Mouse (Mus musculus): Measurements from ENCODE around the gene Eml5. TPM values are rescaled to one million over a fixed set of nuclear protein-coding genes. Genes with fewer than 3 reads are reported as not detected.

Gene Eml5
- polyA plus RNA-seq, 1 experiment: 0.32 TPM

GRCm38 (mm10) chr12:98759700-98760099 is 141.6 kb downstream of the Eml5 start:
- 92% methylated on average over 6 of the region's 6 CpGs for WGBS
- Histone ChIP-seq H3K36me3 (ENCODE audit: control insufficient read depth, insufficient read depth, low read length) (peaks cover 52% of the 10 kb centered on the region), H3K27me3 (ENCODE audit: control insufficient read depth, insufficient read depth, low read length) (no peaks in the 10 kb centered on the region)

GRCm38 (mm10) chr12:98757636-98758035 is 143.6 kb downstream of the Eml5 start:
- H3K36me3 ChIP-seq (ENCODE audit: control insufficient read depth, insufficient read depth, low read length): peaks cover 53% of the 10 kb centered on the region
- no peak for TF ChIP-seq POLR2A (IDR thresholded peaks at IDR 0.05; ENCODE audit: low read depth, low read length)
- no peak for TF ChIP-seq CTCF (IDR thresholded peaks at IDR 0.05; ENCODE audit: extremely low read depth, insufficient read length, insufficient replicate concordance, low read depth, low read length)
- 84% methylated on average over 6 of the region's 6 CpGs for WGBS

More at GRCm38 (mm10) chr12:98759700-98760099, 141.6 kb downstream of the Eml5 start:
- no peaks in the 10 kb centered on the region for H3K4me1 ChIP-seq (ENCODE audit: control insufficient read depth, insufficient read depth, insufficient read length, low read length)
- H3K4me3 ChIP-seq (ENCODE audit: low read depth, low read length): no peak overlapping the region
- TF ChIP-seq POLR2A (IDR thresholded peaks at IDR 0.05; ENCODE audit: low read depth, low read length): no peak
- no peak for TF ChIP-seq CTCF (IDR thresholded peaks at IDR 0.05; ENCODE audit: extremely low read depth, insufficient read length, insufficient replicate concordance, low read depth, low read length)
- H3K27ac ChIP-seq (ENCODE audit: insufficient read depth, low read depth, low read length): no peak overlapping the region

DNA sequence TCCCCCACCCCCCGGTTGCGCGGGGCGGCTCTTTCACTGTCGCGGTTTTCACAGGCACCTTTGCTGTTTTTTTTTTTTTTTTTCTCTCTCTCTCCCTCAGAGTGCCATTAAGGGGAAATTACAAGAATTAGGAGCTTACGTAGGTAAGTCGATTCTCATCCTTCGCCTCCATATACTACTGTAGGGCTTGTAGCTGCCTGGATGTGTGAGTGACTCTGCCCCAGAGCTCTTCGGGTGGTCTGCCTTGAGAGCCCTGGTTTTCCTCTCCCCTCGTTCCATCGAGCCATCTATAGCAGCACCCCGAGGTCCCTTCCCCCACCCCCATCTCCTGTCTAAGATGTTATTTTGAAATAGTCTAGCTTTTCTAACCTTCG is 153.9 kb downstream of the Eml5 start:
- 0 out of 2 replicates have a peak overlapping the region, but pooled peaks have one; percentile 48 for H3K27ac ChIP-seq (ENCODE audit: insufficient read depth, low read depth, low read length)
- peaks cover 2% of the 10 kb centered on the region; the same call in 1 of the 2 replicates for H3K36me3 ChIP-seq (ENCODE audit: control insufficient read depth, insufficient read depth, low read length)
- TF ChIP-seq CTCF (IDR thresholded peaks at IDR 0.05; ENCODE audit: extremely low read depth, insufficient read length, insufficient replicate concordance, low read depth, low read length) (no peak), POLR2A (IDR thresholded peaks at IDR 0.05; ENCODE audit: low read depth, low read length) (no peak)
- H3K27me3 ChIP-seq (ENCODE audit: control insufficient read depth, insufficient read depth, low read length): no peaks in the 10 kb centered on the region
- peak overlapping the region; percentile 86 for H3K4me3 ChIP-seq (ENCODE audit: low read depth, low read length)
- H3K4me1 ChIP-seq (ENCODE audit: control insufficient read depth, insufficient read depth, insufficient read length, low read length): no peaks in the 10 kb centered on the region
- under 1% methylated on average over 14 of the region's 14 CpGs for WGBS

More at GRCm38 (mm10) chr12:98757636-98758035, 143.6 kb downstream of the Eml5 start:
- Histone ChIP-seq H3K4me1 (ENCODE audit: control insufficient read depth, insufficient read depth, insufficient read length, low read length) (no peaks in the 10 kb centered on the region), H3K4me3 (ENCODE audit: low read depth, low read length) (no peak overlapping the region), H3K27me3 (ENCODE audit: control insufficient read depth, insufficient read depth, low read length) (no peaks in the 10 kb centered on the region), H3K27ac (ENCODE audit: insufficient read depth, low read depth, low read length) (no peak overlapping the region)

DNA sequence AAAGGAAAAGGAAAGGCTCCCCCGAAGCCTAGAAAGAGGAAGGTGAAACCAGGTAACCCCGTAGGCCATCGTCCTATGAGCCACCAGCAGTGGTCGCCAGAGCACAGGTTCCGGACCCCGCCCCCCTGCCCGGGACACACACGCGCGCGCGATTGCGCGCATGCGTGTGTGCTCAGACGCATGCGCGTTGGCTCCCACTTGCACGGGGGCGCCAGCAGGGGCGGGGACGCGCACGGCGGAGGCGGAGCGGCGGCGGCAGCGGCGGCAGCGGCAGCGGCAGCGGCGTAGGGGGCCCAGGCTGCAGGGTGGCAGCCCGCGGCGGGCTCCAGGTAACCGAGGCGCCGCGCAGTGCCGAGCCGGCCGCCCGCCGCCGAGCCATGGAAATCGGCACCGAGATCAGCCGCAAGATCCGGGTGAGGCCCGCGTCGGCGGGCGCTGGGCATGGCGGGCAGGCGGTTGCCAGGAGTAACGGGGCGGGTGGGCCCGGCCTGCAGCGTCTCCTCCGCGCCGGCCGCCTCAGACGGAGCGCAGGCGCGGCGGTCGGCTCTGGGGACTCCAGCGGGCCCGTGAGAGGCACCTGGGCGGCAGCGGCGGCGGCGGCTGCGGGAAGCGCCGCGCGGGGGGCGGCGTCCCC is 154.4 kb downstream of the Eml5 start, which contains the start of gene Zc3h14:
TSS of gene Zc3h14 (plus strand) at position 219 of the 634 bp plus-strand sequence.
- no peaks in the 10 kb centered on the region for H3K4me1 ChIP-seq (ENCODE audit: control insufficient read depth, insufficient read depth, insufficient read length, low read length)
- H3K36me3 ChIP-seq (ENCODE audit: control insufficient read depth, insufficient read depth, low read length): peaks cover 2% of the 10 kb centered on the region; the same call in 1 of the 2 replicates
- H3K27me3 ChIP-seq (ENCODE audit: control insufficient read depth, insufficient read depth, low read length): no peaks in the 10 kb centered on the region
- H3K27ac ChIP-seq (ENCODE audit: insufficient read depth, low read depth, low read length): peak within 1 kb of the TSS; percentile 48; the same call in 1 of the 2 replicates
- 1% methylated on average over 87 of the region's 87 CpGs for WGBS
- TF ChIP-seq CTCF (IDR thresholded peaks at IDR 0.05; ENCODE audit: extremely low read depth, insufficient read length, insufficient replicate concordance, low read depth, low read length) (peak; percentile 56; the same call in 1 of the 2 replicates), POLR2A (IDR thresholded peaks at IDR 0.05; ENCODE audit: low read depth, low read length) (peak; percentile 49; the same call in 1 of the 2 replicates)
- H3K4me3 ChIP-seq (ENCODE audit: low read depth, low read length): peak within 1 kb of the TSS; percentile 86

GRCm38 (mm10) chr12:98746131-98746530 is 155.2 kb downstream of the Eml5 start:
- 26% methylated on average over 2 of the region's 2 CpGs for WGBS
- TF ChIP-seq POLR2A (IDR thresholded peaks at IDR 0.05; ENCODE audit: low read depth, low read length) (no peak), CTCF (IDR thresholded peaks at IDR 0.05; ENCODE audit: extremely low read depth, insufficient read length, insufficient replicate concordance, low read depth, low read length) (peak; percentile 62; the same call in 1 of the 2 replicates)
- H3K27me3 ChIP-seq (ENCODE audit: control insufficient read depth, insufficient read depth, low read length): no peaks in the 10 kb centered on the region
- peaks cover under 1% of the 10 kb centered on the region; the same call in 1 of the 2 replicates for H3K4me1 ChIP-seq (ENCODE audit: control insufficient read depth, insufficient read depth, insufficient read length, low read length)
- peaks cover 2% of the 10 kb centered on the region; the same call in 1 of the 2 replicates for H3K36me3 ChIP-seq (ENCODE audit: control insufficient read depth, insufficient read depth, low read length)
- H3K27ac ChIP-seq (ENCODE audit: insufficient read depth, low read depth, low read length): no peak overlapping the region
- H3K4me3 ChIP-seq (ENCODE audit: low read depth, low read length): no peak overlapping the region

DNA sequence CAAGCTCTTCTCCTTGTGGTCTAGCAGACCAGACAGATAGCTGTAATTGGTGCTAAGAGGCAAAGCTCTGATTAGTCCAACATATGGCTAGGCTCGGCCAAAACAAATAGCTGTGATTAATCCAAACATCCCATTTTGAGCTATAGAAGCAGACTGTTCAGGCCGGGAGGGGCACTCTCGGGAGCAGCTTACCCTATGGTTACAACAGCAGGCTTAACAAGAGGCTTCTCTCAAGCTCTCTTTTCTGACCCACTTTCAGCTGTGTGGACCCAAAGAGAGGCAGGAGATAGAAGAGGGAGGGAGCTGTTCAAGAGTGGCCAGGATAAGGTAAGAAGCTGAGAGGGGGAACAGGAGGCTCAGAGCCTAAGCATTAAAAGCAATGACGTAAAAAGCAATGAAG is 155.7 kb downstream of the Eml5 start:
- Histone ChIP-seq H3K4me3 (ENCODE audit: low read depth, low read length) (no peak overlapping the region), H3K27ac (ENCODE audit: insufficient read depth, low read depth, low read length) (no peak overlapping the region), H3K36me3 (ENCODE audit: control insufficient read depth, insufficient read depth, low read length) (peaks cover 2% of the 10 kb centered on the region; the same call in 1 of the 2 replicates), H3K4me1 (ENCODE audit: control insufficient read depth, insufficient read depth, insufficient read length, low read length) (peaks cover 3% of the 10 kb centered on the region; the same call in 1 of the 2 replicates), H3K27me3 (ENCODE audit: control insufficient read depth, insufficient read depth, low read length) (no peaks in the 10 kb centered on the region)
- WGBS: 64% methylated on average over 4 of the region's 4 CpGs
- TF ChIP-seq POLR2A (IDR thresholded peaks at IDR 0.05; ENCODE audit: low read depth, low read length) (no peak), CTCF (IDR thresholded peaks at IDR 0.05; ENCODE audit: extremely low read depth, insufficient read length, insufficient replicate concordance, low read depth, low read length) (no peak)

- Histone ChIP-seq H3K4me1 (ENCODE audit: control insufficient read depth, insufficient read depth, insufficient read length, low read length) (peaks cover 8% of the 10 kb centered on the region; the same call in 1 of the 2 replicates), H3K27ac (ENCODE audit: insufficient read depth, low read depth, low read length) (no peak overlapping the region)
- 21% methylated on average over 3 of the region's 3 CpGs for WGBS
Measured at GRCm38 (mm10) chr12:98741011-98741501, 160.2 kb downstream of the Eml5 start.

More at GRCm38 (mm10) chr12:98741011-98741501, 160.2 kb downstream of the Eml5 start:
- TF ChIP-seq CTCF (IDR thresholded peaks at IDR 0.05; ENCODE audit: extremely low read depth, insufficient read length, insufficient replicate concordance, low read depth, low read length) (no peak), POLR2A (IDR thresholded peaks at IDR 0.05; ENCODE audit: low read depth, low read length) (no peak)
- Histone ChIP-seq H3K36me3 (ENCODE audit: control insufficient read depth, insufficient read depth, low read length) (no peaks in the 10 kb centered on the region), H3K4me3 (ENCODE audit: low read depth, low read length) (no peak overlapping the region), H3K27me3 (ENCODE audit: control insufficient read depth, insufficient read depth, low read length) (no peaks in the 10 kb centered on the region)
